Mouse (Mus musculus): Measurements from ENCODE around the gene Gpam.
A peak's percentile ranks its signal among the peaks of the same experiment; 100 is the strongest.

The Gpam gene

GRCm38 (mm10) chr19:55138506-55138905, 11.5 kb upstream of the Gpam start:
- DNase-seq (ENCODE audit: low read depth, low spot score) = no peak

- no peak for DNase-seq (ENCODE audit: low read depth, low spot score)
Measured at GRCm38 (mm10) chr19:55137884-55138283, 10.8 kb upstream of the Gpam start.

- no peak for DNase-seq (ENCODE audit: low read depth, low spot score)
Measured at GRCm38 (mm10) chr19:55136693-55137427, 9.8 kb upstream of the Gpam start.

- DNase-seq (ENCODE audit: low read depth, low spot score) = no peak
Measured at GRCm38 (mm10) chr19:55135918-55136317, 8.9 kb upstream of the Gpam start.

GRCm38 (mm10) chr19:55134521-55134920, 7.5 kb upstream of the Gpam start:
- no peak for DNase-seq (ENCODE audit: low read depth, low spot score)

- DNase-seq (ENCODE audit: low read depth, low spot score) = no peak
Measured at GRCm38 (mm10) chr19:55132476-55132875, 5.4 kb upstream of the Gpam start.

- DNase-seq (ENCODE audit: low read depth, low spot score) = no peak
Measured at GRCm38 (mm10) chr19:55131747-55132146, 4.7 kb upstream of the Gpam start.

GRCm38 (mm10) chr19:55128469-55128868, 1.4 kb upstream of the Gpam start:
- DNase-seq (ENCODE audit: low read depth, low spot score) = no peak

- DNase-seq (ENCODE audit: low read depth, low spot score) = no peak
Measured at GRCm38 (mm10) chr19:55125456-55125855, 1.6 kb downstream of the Gpam start.

GRCm38 (mm10) chr19:55123001-55123536, 4.0 kb downstream of the Gpam start:
- peak; percentile 24 for DNase-seq (ENCODE audit: low read depth, low spot score)

- DNase-seq (ENCODE audit: low read depth, low spot score) = no peak
Measured at GRCm38 (mm10) chr19:55122351-55122980, 4.6 kb downstream of the Gpam start.

GRCm38 (mm10) chr19:55121836-55122235, 5.2 kb downstream of the Gpam start:
- no peak for DNase-seq (ENCODE audit: low read depth, low spot score)

GRCm38 (mm10) chr19:55120518-55121244, 6.4 kb downstream of the Gpam start:
- DNase-seq (ENCODE audit: low read depth, low spot score) = no peak

GRCm38 (mm10) chr19:55119541-55119940, 7.5 kb downstream of the Gpam start:
- no peak for DNase-seq (ENCODE audit: low read depth, low spot score)

GRCm38 (mm10) chr19:55117991-55118390, 9.0 kb downstream of the Gpam start:
- DNase-seq (ENCODE audit: low read depth, low spot score) = no peak

- no peak for DNase-seq (ENCODE audit: low read depth, low spot score)
Measured at GRCm38 (mm10) chr19:55117059-55117815, 9.8 kb downstream of the Gpam start.

GRCm38 (mm10) chr19:55115532-55115931, 11.5 kb downstream of the Gpam start:
- no peak for DNase-seq (ENCODE audit: low read depth, low spot score)

GRCm38 (mm10) chr19:55114825-55115395, 12.1 kb downstream of the Gpam start:
- no peak for DNase-seq (ENCODE audit: low read depth, low spot score)

GRCm38 (mm10) chr19:55107896-55108295, 19.1 kb downstream of the Gpam start:
- no peak for DNase-seq (ENCODE audit: low read depth, low spot score)

- no peak for DNase-seq (ENCODE audit: low read depth, low spot score)
Measured at GRCm38 (mm10) chr19:55105969-55106368, 21.1 kb downstream of the Gpam start.
